7 mouse cellular contexts compared by ENCODE assay signal in genomic region chr1:105630481-105630880, GRCm38 (mm10). TPM values are rescaled to one million over a fixed set of nuclear protein-coding genes. Genes with fewer than 3 reads are reported as not detected.
DNase-seq lines count a peak whose midpoint lies in the region; ATAC-seq and TF ChIP-seq lines count a peak whose summit lies in the region.

No protein-coding gene starts in this region.

- 54% methylated on average over 3 of the region's 3 CpGs for WGBS in liver, adult 2 months
- 40% methylated on average over 3 of the region's 3 CpGs for WGBS in liver, embryonic 11.5 days
- 28% methylated on average over 3 of the region's 3 CpGs for WGBS in intestine, postnatal 0 days
- 32% methylated on average over 3 of the region's 3 CpGs for WGBS in midbrain, embryonic 14.5 days

- H3K36me3 ChIP-seq in liver, adult 2 months (ENCODE audit: control insufficient read depth, insufficient read depth, low read length): no peaks in the 10 kb centered on the region
- no peaks in the 10 kb centered on the region for H3K36me3 ChIP-seq in liver, embryonic 11.5 days (ENCODE audit: control insufficient read depth, insufficient read depth, low read length)
- H3K36me3 ChIP-seq in intestine, postnatal 0 days (ENCODE audit: control insufficient read depth, insufficient read depth): peaks cover 4% of the 10 kb centered on the region
- no peaks in the 10 kb centered on the region for H3K36me3 ChIP-seq in midbrain, embryonic 14.5 days (ENCODE audit: control insufficient read depth, insufficient read depth, low read length)

- in situ Hi-C loops in Patski (cut with MboI; ENCODE audit: low pct_unique_long_range_greater_than_20kb): loop anchor here (25.0 kb wide), 1 partner anchor 1818 kb away; no protein-coding TSS in a partner anchor

- ATAC-seq in liver, embryonic 11.5 days (replicated peaks; ENCODE audit: low FRiP score): no peak
- peak; percentile 78 for ATAC-seq in Patski
- ATAC-seq in intestine, postnatal 0 days: no peak
- peak; percentile 58; the same call in 1 of the 2 replicates for ATAC-seq in midbrain, embryonic 14.5 days (ENCODE audit: low FRiP score, low TSS enrichment)

- no peaks in the 10 kb centered on the region for H3K4me1 ChIP-seq in liver, adult 2 months (ENCODE audit: control insufficient read depth, insufficient read depth, low read length)
- no peaks in the 10 kb centered on the region for H3K4me1 ChIP-seq in liver, embryonic 11.5 days (replicated peaks; ENCODE audit: control insufficient read depth, insufficient read depth, low read length)
- H3K4me1 ChIP-seq in intestine, postnatal 0 days (replicated peaks; ENCODE audit: control insufficient read depth, insufficient read depth, low read length): no peaks in the 10 kb centered on the region
- no peaks in the 10 kb centered on the region for H3K4me1 ChIP-seq in midbrain, embryonic 14.5 days (ENCODE audit: control insufficient read depth, insufficient read depth, low read length)

- H3K4me2 ChIP-seq in liver, embryonic 11.5 days: no peak overlapping the region
- H3K4me2 ChIP-seq in intestine, postnatal 0 days (replicated peaks; ENCODE audit: low read depth): no peak overlapping the region
- no peak overlapping the region for H3K4me2 ChIP-seq in midbrain, embryonic 14.5 days (ENCODE audit: low read length)

- no peaks in the 10 kb centered on the region for H3K27me3 ChIP-seq in liver, adult 2 months (ENCODE audit: control insufficient read depth, insufficient read depth, low read length)
- no peaks in the 10 kb centered on the region for H3K27me3 ChIP-seq in liver, embryonic 11.5 days (replicated peaks; ENCODE audit: control insufficient read depth, insufficient read depth, low read length)
- H3K27me3 ChIP-seq in Patski: no peaks in the 10 kb centered on the region
- H3K27me3 ChIP-seq in intestine, postnatal 0 days (replicated peaks; ENCODE audit: control insufficient read depth, insufficient read depth, low read length): no peaks in the 10 kb centered on the region
- no peaks in the 10 kb centered on the region for H3K27me3 ChIP-seq in midbrain, embryonic 14.5 days (ENCODE audit: control insufficient read depth, insufficient read depth, low read length)

- no peak overlapping the region for H3K9ac ChIP-seq in liver, adult 2 months (ENCODE audit: low read depth, low read length)
- no peak overlapping the region for H3K9ac ChIP-seq in liver, embryonic 11.5 days (ENCODE audit: low read depth, low read length)
- H3K9ac ChIP-seq in intestine, postnatal 0 days (ENCODE audit: low read depth, low read length): no peak overlapping the region
- no peak overlapping the region for H3K9ac ChIP-seq in midbrain, embryonic 14.5 days (replicated peaks; ENCODE audit: low read length)

- no peak overlapping the region for H3K4me3 ChIP-seq in liver, adult 2 months (ENCODE audit: insufficient read depth, low read depth, low read length)
- no peak overlapping the region for H3K4me3 ChIP-seq in liver, embryonic 11.5 days (ENCODE audit: low read depth, low read length)
- no peak overlapping the region for H3K4me3 ChIP-seq in intestine, postnatal 0 days (ENCODE audit: low read depth, low read length)
- no peak overlapping the region for H3K4me3 ChIP-seq in midbrain, embryonic 14.5 days (replicated peaks; ENCODE audit: low read depth, low read length)

- POLR2A ChIA-PET in Patski (lab: Charles Lee): no interaction called here

- H3K79me2 ChIP-seq in liver, adult 2 months (ENCODE audit: control insufficient read depth, insufficient read depth, low read length): no peaks in the 10 kb centered on the region

- CTCF ChIA-PET in Patski (lab: Charles Lee): interaction anchor here (1.0 to 2.3 kb wide), 6 partner anchors 10 to 647 kb away, joined by 3 to 12 read pairs (median 3); no protein-coding TSS in a partner anchor

- TF ChIP-seq POLR2A in liver, adult 2 months (IDR thresholded peaks at IDR 0.05; ENCODE audit: extremely low read depth, insufficient read depth, low read length): no peak

- peak; percentile 26 for DNase-seq in liver, adult 2 months (ENCODE audit: extremely low read depth, low read depth, low spot score)
- no peak for DNase-seq in liver, embryonic 11.5 days (ENCODE audit: low spot score)
- no peak for DNase-seq in Patski (ENCODE audit: low read depth, low spot score)
- peak; percentile 77 for DNase-seq in cerebellum, adult 9-10 months
- DNase-seq in midbrain, embryonic 14.5 days: peak; percentile 87
- DNase-seq in ovary, adult 18-20 months (ENCODE audit: low spot score): no peak

- no peak overlapping the region for H3K27ac ChIP-seq in liver, adult 2 months (replicated peaks; ENCODE audit: insufficient read depth, low read depth, low read length)
- no peak overlapping the region for H3K27ac ChIP-seq in liver, embryonic 11.5 days (ENCODE audit: low read depth, low read length)
- no peak overlapping the region for H3K27ac ChIP-seq in intestine, postnatal 0 days (ENCODE audit: low read depth, low read length)
- no peak overlapping the region for H3K27ac ChIP-seq in midbrain, embryonic 14.5 days (replicated peaks; ENCODE audit: low read depth, low read length)

- H3K9me3 ChIP-seq in liver, embryonic 11.5 days (ENCODE audit: control insufficient read depth, low read length): no peaks in the 10 kb centered on the region
- H3K9me3 ChIP-seq in intestine, postnatal 0 days (ENCODE audit: control insufficient read depth): no peaks in the 10 kb centered on the region
- H3K9me3 ChIP-seq in midbrain, embryonic 14.5 days (ENCODE audit: control insufficient read depth, low read length): no peaks in the 10 kb centered on the region

- TF ChIP-seq CTCF in liver, adult 2 months (IDR thresholded peaks at IDR 0.05; ENCODE audit: low read depth, low read length): peak; percentile 16; the same call in 1 of the 2 replicates
- peak; percentile 48 for TF ChIP-seq CTCF in Patski (IDR thresholded peaks at IDR 0.05)
- TF ChIP-seq CTCF in intestine, postnatal 0 days (IDR thresholded peaks at IDR 0.05; ENCODE audit: low read depth): peak; percentile 81

RNA-seq across cellular contexts. Expression of gene Pign, which starts 33.0 kb away (rescaled TPM):
- total RNA-seq in liver, adult 2 months (2014; rRNA removed): 32.5 and 38.4 TPM in 2 replicates
- polyA plus RNA-seq in liver, adult 2 months (2012; rRNA removed): 7.2 and 11.2 TPM in 2 replicates
- polyA plus RNA-seq in liver, embryonic 11.5 days (2014; fragmentation: Nextera tagmentation; extraction: Ambion mirVana): 13.7 and 16.2 TPM in 2 replicates
- 48.5 TPM for polyA plus RNA-seq in Patski (2021)
- 4.0 and 4.2 TPM in 2 replicates for polyA plus RNA-seq in intestine, postnatal 0 days (2015; fragmentation: Nextera tagmentation; extraction: Ambion mirVana)
- 13.6 and 17.0 TPM in 2 replicates for polyA plus RNA-seq in midbrain, embryonic 14.5 days (2014; fragmentation: Nextera tagmentation; extraction: Ambion mirVana)

RNA-seq across cellular contexts. Expression of gene Relch, which starts 33.2 kb away (rescaled TPM):
- 19.4 and 23.5 TPM in 2 replicates for total RNA-seq in liver, adult 2 months (2014; rRNA removed)
- polyA plus RNA-seq in liver, adult 2 months (2012; rRNA removed): 15.1 and 15.5 TPM in 2 replicates
- polyA plus RNA-seq in liver, embryonic 11.5 days (2014; fragmentation: Nextera tagmentation; extraction: Ambion mirVana): 24.0 and 25.1 TPM in 2 replicates
- 29.2 TPM for polyA plus RNA-seq in Patski (2021)
- polyA plus RNA-seq in intestine, postnatal 0 days (2015; fragmentation: Nextera tagmentation; extraction: Ambion mirVana): 19.2 and 21.2 TPM in 2 replicates
- polyA plus RNA-seq in midbrain, embryonic 14.5 days (2014; fragmentation: Nextera tagmentation; extraction: Ambion mirVana): 50.0 and 53.1 TPM in 2 replicates

Comparison
In these comparisons a context has a peak if more than half of its experiments do, and no peak if none do; other contexts are left out.
1. DNase-seq: peak in liver, adult 2 months (single experiment), cerebellum, adult 9-10 months (single experiment) and midbrain, embryonic 14.5 days (single experiment); none in liver, embryonic 11.5 days (single experiment), Patski (single experiment) and ovary, adult 18-20 months (single experiment).
2. CTCF ChIP-seq: peak in every context shown above with its lines; median percentile 81 in intestine, postnatal 0 days; 48 in Patski; 16 in liver, adult 2 months.
3. ATAC-seq: peak in Patski (single experiment) and midbrain, embryonic 14.5 days (single experiment); none in liver, embryonic 11.5 days (single experiment) and intestine, postnatal 0 days (single experiment).